ENCODE assay signal across 8 mouse cellular contexts in the genomic region with DNA sequence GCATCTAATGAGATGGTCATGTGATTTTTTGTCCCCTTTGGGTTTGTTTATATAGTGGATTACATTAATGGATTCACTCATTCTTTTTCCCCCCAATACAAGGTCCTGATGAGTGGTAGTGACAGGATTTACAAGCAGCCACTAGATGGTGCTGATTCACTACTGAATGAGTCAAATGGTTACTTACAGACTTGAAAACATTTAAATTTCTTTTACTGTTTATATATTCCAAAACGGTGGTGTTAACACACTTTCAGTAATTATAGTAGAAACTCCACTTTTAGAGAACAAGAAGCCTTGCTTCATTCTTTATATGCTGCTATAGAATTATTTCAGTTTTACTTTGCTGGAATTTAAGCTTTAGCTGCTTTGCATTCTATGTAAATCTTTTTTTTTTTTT.
DNase-seq lines count a peak whose midpoint lies in the region; ATAC-seq and TF ChIP-seq lines count a peak whose summit lies in the region.

No protein-coding gene starts in this region.

- no peak overlapping the region for H3K27ac ChIP-seq in layer of hippocampus, adult 2 months
- H3K27ac ChIP-seq in forebrain, embryonic 15.5 days (replicated peaks): no peak overlapping the region
- H3K27ac ChIP-seq in limb, embryonic 14.5 days (replicated peaks; ENCODE audit: low read depth, low read length): no peak overlapping the region

- H3K9me3 ChIP-seq in E14TG2a.4 (ENCODE audit: low read length): peaks cover 15% of the 10 kb centered on the region
- no peaks in the 10 kb centered on the region for H3K9me3 ChIP-seq in forebrain, embryonic 15.5 days
- no peaks in the 10 kb centered on the region for H3K9me3 ChIP-seq in limb, embryonic 14.5 days (ENCODE audit: control insufficient read depth, low read length)

- peak; percentile 82; the same call in 1 of the 2 replicates for ATAC-seq in forebrain, embryonic 15.5 days (replicated peaks)
- peak; percentile 63; the same call in 1 of the 2 replicates for ATAC-seq in limb, embryonic 14.5 days (ENCODE audit: low FRiP score, low read depth)

- TF ChIP-seq CTCF in layer of hippocampus, adult 2 months (conservative IDR thresholded peaks at IDR 0.05): peak; percentile 91
- TF ChIP-seq CTCF in E14TG2a.4 (conservative IDR thresholded peaks at IDR 0.05; ENCODE audit: low read length): peak; percentile 43; the same call in 1 of the 2 replicates

- 0% methylated on average over 1 of the region's 1 CpGs for WGBS in forebrain, embryonic 15.5 days
- 2% methylated on average over 1 of the region's 1 CpGs for WGBS in limb, embryonic 14.5 days

- no peaks in the 10 kb centered on the region for H3K27me3 ChIP-seq in E14TG2a.4 (ENCODE audit: insufficient read depth, low read length)
- H3K27me3 ChIP-seq in forebrain, embryonic 15.5 days: no peaks in the 10 kb centered on the region
- H3K27me3 ChIP-seq in limb, embryonic 14.5 days (ENCODE audit: control insufficient read depth, insufficient read depth, low read length): no peaks in the 10 kb centered on the region

- no peak overlapping the region for H3K4me3 ChIP-seq in layer of hippocampus, adult 2 months
- no peak overlapping the region for H3K4me3 ChIP-seq in E14TG2a.4 (replicated peaks; ENCODE audit: low read length)
- H3K4me3 ChIP-seq in forebrain, embryonic 15.5 days: no peak overlapping the region
- no peak overlapping the region for H3K4me3 ChIP-seq in limb, embryonic 14.5 days (replicated peaks; ENCODE audit: low read length)

- no peak for TF ChIP-seq POLR2A in limb, embryonic 14.5 days (IDR thresholded peaks at IDR 0.05; ENCODE audit: borderline replicate concordance, extremely low read depth, insufficient read depth, insufficient read length)

- H3K4me2 ChIP-seq in forebrain, embryonic 15.5 days (replicated peaks): no peak overlapping the region
- H3K4me2 ChIP-seq in limb, embryonic 14.5 days (replicated peaks; ENCODE audit: low read depth, low read length, severe bottlenecking): no peak overlapping the region

- no peaks in the 10 kb centered on the region for H3K36me3 ChIP-seq in E14TG2a.4 (ENCODE audit: insufficient read depth, low read length)
- no peaks in the 10 kb centered on the region for H3K36me3 ChIP-seq in forebrain, embryonic 15.5 days
- no peaks in the 10 kb centered on the region for H3K36me3 ChIP-seq in limb, embryonic 14.5 days (ENCODE audit: control insufficient read depth, insufficient read depth, low read length)

- no peak overlapping the region for H3K9ac ChIP-seq in forebrain, embryonic 15.5 days (replicated peaks)
- H3K9ac ChIP-seq in limb, embryonic 14.5 days (ENCODE audit: low read depth, low read length, severe bottlenecking): no peak overlapping the region

- peak; percentile 42 to 62 for DNase-seq in layer of hippocampus, adult 2 months (ENCODE audit: low spot score in 2 of 2)
- DNase-seq in layer of hippocampus, postnatal 36 days: no peak
- DNase-seq in ZHBTc4 (ENCODE audit: low read depth, low spot score): peak; percentile 56
- DNase-seq in limb, embryonic 14.5 days (ENCODE audit: low spot score): peak; percentile 83
- DNase-seq in right cerebral cortex, postnatal 14 days: peak; percentile 22
- no peak for DNase-seq in adrenal gland, adult 2 months

- H3K4me1 ChIP-seq in E14TG2a.4 (replicated peaks; ENCODE audit: low read depth, low read length): no peaks in the 10 kb centered on the region
- H3K4me1 ChIP-seq in forebrain, embryonic 15.5 days: no peaks in the 10 kb centered on the region
- H3K4me1 ChIP-seq in limb, embryonic 14.5 days (ENCODE audit: control insufficient read depth, insufficient read depth, low read length): no peaks in the 10 kb centered on the region

Comparison
In these comparisons a context has a peak if more than half of its experiments do, and no peak if none do; other contexts are left out.
1. DNase-seq: peak in layer of hippocampus, adult 2 months (2 of 2), ZHBTc4 (single experiment), limb, embryonic 14.5 days (single experiment) and right cerebral cortex, postnatal 14 days (single experiment); none in layer of hippocampus, postnatal 36 days (0 of 2) and adrenal gland, adult 2 months (single experiment).